Comparison of ENCODE assay signal across 8 mouse cellular contexts in the genomic region with DNA sequence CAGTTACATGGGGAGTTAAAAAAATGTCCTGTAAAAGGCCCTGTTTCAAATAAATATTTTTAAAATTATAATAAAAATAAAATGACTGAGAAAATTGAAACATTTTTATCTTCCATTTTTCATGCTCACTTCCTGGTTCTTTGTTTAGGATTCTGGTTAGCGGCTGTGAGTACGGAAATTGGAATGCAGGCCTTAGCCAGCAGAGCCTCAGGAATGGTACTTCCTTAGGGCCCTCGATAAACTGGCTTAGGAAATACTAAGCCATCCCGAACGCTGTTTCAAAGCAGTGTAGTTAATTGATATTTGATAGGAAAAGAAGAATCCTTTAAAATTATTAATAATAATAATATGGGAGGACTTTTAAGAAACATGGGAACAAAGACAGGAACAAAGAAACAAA. TPM values are rescaled to one million over a fixed set of nuclear protein-coding genes. Genes with fewer than 3 reads are reported as not detected.
DNase-seq lines count a peak whose midpoint lies in the region; ATAC-seq lines count a peak whose summit lies in the region.

No protein-coding gene starts in this region.

- peak overlapping the region; percentile 78; the same call in 1 of the 2 replicates for H3K27ac ChIP-seq in heart, embryonic 12.5 days (ENCODE audit: poor library complexity, severe bottlenecking)
- peak overlapping the region; percentile 99 for H3K27ac ChIP-seq in hindbrain, embryonic 10.5 days
- H3K27ac ChIP-seq in midbrain, embryonic 10.5 days (replicated peaks): peak overlapping the region; percentile 98

- intact Hi-C loops in left cerebral cortex, postnatal 25 days (cut with DNase I): loop anchor here (1.0 to 5.0 kb wide), 2 partner anchors 170 to 478 kb away; no protein-coding TSS in a partner anchor

- H3K36me3 ChIP-seq in heart, embryonic 12.5 days: no peaks in the 10 kb centered on the region
- no peaks in the 10 kb centered on the region for H3K36me3 ChIP-seq in hindbrain, embryonic 10.5 days
- H3K36me3 ChIP-seq in midbrain, embryonic 10.5 days: no peaks in the 10 kb centered on the region

- no peak for ATAC-seq in heart, embryonic 12.5 days (ENCODE audit: insufficient number of reproducible peaks, low FRiP score)

- no peak for DNase-seq in heart, adult 18-20 months
- peak; percentile 52 for DNase-seq in adipocyte (ENCODE audit: low spot score)
- no peak for DNase-seq in hindbrain, embryonic 10.5 days (ENCODE audit: low spot score)
- DNase-seq in midbrain, embryonic 10.5 days (ENCODE audit: low spot score): no peak
- no peak for DNase-seq in testis, postnatal 14 days (ENCODE audit: low spot score)
- no peak for DNase-seq in urinary bladder, postnatal 36 days (ENCODE audit: low spot score in 2 of 2)
- no peak for DNase-seq in left cerebral cortex, postnatal 25 days (ENCODE audit: low spot score in 2 of 2)

- peaks cover 8% of the 10 kb centered on the region for H3K4me1 ChIP-seq in heart, embryonic 12.5 days (replicated peaks)
- peaks cover 33% of the 10 kb centered on the region for H3K4me1 ChIP-seq in hindbrain, embryonic 10.5 days (replicated peaks)
- H3K4me1 ChIP-seq in midbrain, embryonic 10.5 days: peaks cover 31% of the 10 kb centered on the region

- H3K4me2 ChIP-seq in heart, embryonic 12.5 days: peak overlapping the region; percentile 82

- no peaks in the 10 kb centered on the region for H3K27me3 ChIP-seq in heart, embryonic 12.5 days (replicated peaks)
- H3K27me3 ChIP-seq in hindbrain, embryonic 10.5 days (ENCODE audit: insufficient read depth, poor library complexity, severe bottlenecking): 0 out of 2 replicates have a peak, but pooled peaks cover 10% of the 10 kb centered on the region
- peaks cover 11% of the 10 kb centered on the region; the same call in 1 of the 2 replicates for H3K27me3 ChIP-seq in midbrain, embryonic 10.5 days (ENCODE audit: low read depth, poor library complexity, severe bottlenecking)

- no peaks in the 10 kb centered on the region for H3K9me3 ChIP-seq in heart, embryonic 12.5 days (replicated peaks)
- H3K9me3 ChIP-seq in hindbrain, embryonic 10.5 days: no peaks in the 10 kb centered on the region
- H3K9me3 ChIP-seq in midbrain, embryonic 10.5 days (replicated peaks): no peaks in the 10 kb centered on the region

- peak overlapping the region; percentile 46; the same call in 1 of the 2 replicates for H3K4me3 ChIP-seq in heart, embryonic 12.5 days
- H3K4me3 ChIP-seq in hindbrain, embryonic 10.5 days: peak overlapping the region; percentile 51
- peak overlapping the region; percentile 56 for H3K4me3 ChIP-seq in midbrain, embryonic 10.5 days

- WGBS in heart, embryonic 12.5 days: 13% methylated on average over 5 of the region's 5 CpGs
- WGBS in hindbrain, embryonic 10.5 days: 19% methylated on average over 5 of the region's 5 CpGs
- WGBS in midbrain, embryonic 10.5 days: 28% methylated on average over 5 of the region's 5 CpGs

- peak overlapping the region; percentile 76; the same call in 1 of the 2 replicates for H3K9ac ChIP-seq in heart, embryonic 12.5 days

RNA-seq across cellular contexts. Expression of gene Nfe2l3, which starts 53.4 kb away (rescaled TPM):
- polyA plus RNA-seq in heart, embryonic 12.5 days (2016; fragmentation: Nextera tagmentation; extraction: Ambion mirVana): 5.3 and 5.4 TPM in 2 replicates
- total RNA-seq in heart, adult 18-20 months (2021): under 1 TPM in 1 of 2 experiments, not detected in 1; 0.18 TPM
- polyA plus RNA-seq in hindbrain, embryonic 10.5 days (2016; fragmentation: Nextera tagmentation; extraction: Ambion mirVana): 1.6 and 2.1 TPM in 2 replicates
- 1.3 and 3.3 TPM in 2 replicates for polyA plus RNA-seq in midbrain, embryonic 10.5 days (2016; fragmentation: Nextera tagmentation; extraction: Ambion mirVana)
- 1 to 10 TPM; 1.7 to 2.2 TPM for total RNA-seq in left cerebral cortex, postnatal 25 days (2021)
